Mouse (Mus musculus): ENCODE measurements around the gene Deaf1.

- TF ChIP-seq EP300 (IDR thresholded peaks at IDR 0.05; ENCODE audit: insufficient read depth, low read depth, low read length) = no peak
- no peak for TF ChIP-seq CTCF (IDR thresholded peaks at IDR 0.05)
- TF ChIP-seq POLR2A (IDR thresholded peaks at IDR 0.05; ENCODE audit: insufficient read depth, low read depth, low read length) = no peak
Observed at GRCm38 (mm10) chr7:141365049-141365445, 37.6 kb upstream of the Deaf1 start.

Data from heart, adult 2 months (tissue).